Mouse (Mus musculus) heart, adult 2 months (tissue): ENCODE measurements around the gene Stx7. TPM values are rescaled to one million over a fixed set of nuclear protein-coding genes. Genes with fewer than 3 reads are reported as not detected.
A peak's percentile ranks its signal among the peaks of the same experiment; 100 is the strongest.

Experiments
- DNase-seq, 2 experiments: peaks; one replicate each; pipeline ENCODE4 v3.0.0; 2021
- H3K27ac ChIP-seq: fragments of 200-600 bp; 2 replicates; pipeline ENCODE4 v1.8.1; 2022
- H3K27me3 ChIP-seq: fragments of 200-500 bp; 2 replicates; pipeline ENCODE4 v1.6.1; 2012; ENCODE audit warnings: mild to moderate bottlenecking, low read length, inconsistent platforms, mixed read lengths; ENCODE audit not compliant: control insufficient read depth, insufficient read depth
- H3K36me3 ChIP-seq: fragments of 200-500 bp; 2 replicates; pipeline ENCODE4 v1.6.1; 2012; ENCODE audit warnings: low read length, inconsistent platforms; ENCODE audit not compliant: control insufficient read depth, insufficient read depth
- H3K4me1 ChIP-seq: fragments of 200-500 bp; 2 replicates; pipeline ENCODE4 v1.6.1; 2011; ENCODE audit warnings: low read length; ENCODE audit not compliant: control insufficient read depth, insufficient read depth
- H3K4me3 ChIP-seq: fragments of 200-600 bp; 2 replicates; pipeline ENCODE4 v1.8.1; 2022
- H3K79me2 ChIP-seq: fragments of 200-500 bp; replicated peaks from 2 replicates; pipeline ENCODE4 v1.6.1; 2012; ENCODE audit warnings: mild to moderate bottlenecking, inconsistent platforms, low read length, moderate library complexity, mixed read lengths; ENCODE audit not compliant: control insufficient read depth, insufficient read depth
- H3K9ac ChIP-seq: fragments of 200-500 bp; 2 replicates; pipeline ENCODE4 v1.6.1; 2012; ENCODE audit warnings: low read depth, mild to moderate bottlenecking, control low read depth, inconsistent platforms, low read length, mixed read lengths
- CTCF ChIP-seq: fragments of 200-600 bp; IDR thresholded peaks from 2 replicates; pipeline ENCODE4 v1.8.1; 2022; ENCODE audit warnings: antibody characterized with exemption, mild to moderate bottlenecking, moderate library complexity
- EP300 ChIP-seq: fragments of 200-500 bp; IDR thresholded peaks from 2 replicates; pipeline ENCODE4 v1.6.1; 2011; ENCODE audit warnings: low read depth, low read length, control low read depth; ENCODE audit not compliant: insufficient read depth
- POLR2A ChIP-seq: fragments of 200-500 bp; IDR thresholded peaks from 2 replicates; pipeline ENCODE4 v1.6.1; 2011; ENCODE audit warnings: mild to moderate bottlenecking, low read depth, low read length, control low read depth; ENCODE audit not compliant: insufficient read depth
- WGBS: fragments of 180-500 bp; shearing (Covaris S2); methylation state at CpG from one replicate; pipeline ENCODE4 v1.1.7; 2018; 5-methylcytosine and 5-hydroxymethylcytosine counted together
- intact Hi-C: fragments of 180-260 bp; cut with DNase I; formaldehyde crosslinking; loops from one replicate; pipeline ENCODE4 v1.15.1; 2025
- polyA plus RNA-seq: library from polyadenylated mRNA; depleted of rRNA; stranded (reverse); fragments of >200 nt; gene quantifications from 2 replicates; pipeline ENCODE4 v1.2.3, GENCODE M21; 2012
- total RNA-seq, 2 experiments: library from RNA; stranded (reverse); gene quantifications; 2 replicates each; pipeline ENCODE4 v1.2.3; 2021

The Stx7 gene
- total and polyA plus RNA-seq, 3 experiments: 40.9 to 56.5 (median 45.9) TPM

GRCm38 (mm10) chr10:24213297-24213696 lies 64.2 kb downstream of the Stx7 start:
- no peak for TF ChIP-seq CTCF
- TF ChIP-seq POLR2A: no peak
- no peak for TF ChIP-seq EP300
- Histone ChIP-seq H3K9ac (no peak overlapping the region), H3K36me3 (no peaks in the 10 kb centered on the region), H3K79me2 (no peaks in the 10 kb centered on the region), H3K27me3 (no peaks in the 10 kb centered on the region; the same call in 1 of the 2 replicates), H3K4me3 (no peak overlapping the region), H3K4me1 (no peaks in the 10 kb centered on the region), H3K27ac (no peak overlapping the region)
- DNase-seq: no peak
- intact Hi-C loops: no loop called here
- WGBS: 93% methylated on average over 5 of the region's 5 CpGs

GRCm38 (mm10) chr10:24217558-24218268 lies 68.6 kb downstream of the Stx7 start:
- Histone ChIP-seq H3K4me1 (no peaks in the 10 kb centered on the region), H3K9ac (no peak overlapping the region), H3K4me3 (no peak overlapping the region), H3K27me3 (no peaks in the 10 kb centered on the region; the same call in 1 of the 2 replicates), H3K36me3 (no peaks in the 10 kb centered on the region), H3K27ac (no peak overlapping the region), H3K79me2 (no peaks in the 10 kb centered on the region)
- no peak for DNase-seq
- TF ChIP-seq POLR2A (no peak), CTCF (no peak), EP300 (no peak)
- WGBS: 21% methylated on average over 6 of the region's 6 CpGs
- intact Hi-C loops: no loop called here

- no peak for TF ChIP-seq CTCF
- TF ChIP-seq EP300: no peak
- TF ChIP-seq POLR2A: no peak
- no peaks in the 10 kb centered on the region for H3K36me3 ChIP-seq
- no peak for DNase-seq
- H3K27me3 ChIP-seq: peaks cover 7% of the 10 kb centered on the region
- no peaks in the 10 kb centered on the region for H3K4me1 ChIP-seq
- H3K79me2 ChIP-seq: no peaks in the 10 kb centered on the region
- WGBS: 50% methylated on average over 5 of the region's 5 CpGs
- H3K9ac ChIP-seq: no peak overlapping the region
- intact Hi-C loops: no loop called here
- H3K4me3 ChIP-seq: no peak overlapping the region
- no peak overlapping the region for H3K27ac ChIP-seq
These were observed 71.8 kb downstream of the Stx7 start for GRCm38 (mm10) chr10:24220931-24221330.

GRCm38 (mm10) chr10:24222911-24223310 lies 73.8 kb downstream of the Stx7 start:
- intact Hi-C loops: no loop called here
- no peak for DNase-seq
- Histone ChIP-seq H3K36me3 (no peaks in the 10 kb centered on the region), H3K79me2 (no peaks in the 10 kb centered on the region), H3K4me1 (no peaks in the 10 kb centered on the region), H3K27me3 (peaks cover 7% of the 10 kb centered on the region), H3K27ac (no peak overlapping the region), H3K4me3 (no peak overlapping the region; the same call in 1 of the 2 replicates), H3K9ac (no peak overlapping the region)
- TF ChIP-seq EP300: no peak
- no peak for TF ChIP-seq CTCF
- TF ChIP-seq POLR2A: no peak
- 16% methylated on average over 6 of the region's 6 CpGs for WGBS

- no peaks in the 10 kb centered on the region for H3K4me1 ChIP-seq
- TF ChIP-seq POLR2A (no peak), EP300 (no peak), CTCF (peak; percentile 36)
- no peak within 1 kb of the TSS for H3K27ac ChIP-seq
- 0 out of 2 replicates have a peak within 1 kb of the TSS, but pooled peaks have one; percentile 3 for H3K9ac ChIP-seq
- peaks cover 7% of the 10 kb centered on the region for H3K27me3 ChIP-seq
- peak within 1 kb of the TSS; percentile 37 for H3K4me3 ChIP-seq
- intact Hi-C loops: no loop called here
- 5% methylated on average over 55 of the region's 56 CpGs for WGBS
- H3K36me3 ChIP-seq: no peaks in the 10 kb centered on the region
- no peaks in the 10 kb centered on the region for H3K79me2 ChIP-seq
- peak; percentile 8 to 33 for DNase-seq
These were observed 74.5 kb downstream of the Stx7 start, which contains the start of gene Moxd1 for GRCm38 (mm10) chr10:24223449-24224143. Moxd1 (plus strand) TSS chr10:24223517.

- H3K4me1 ChIP-seq: no peaks in the 10 kb centered on the region
- WGBS: 54% methylated on average over 8 of the region's 8 CpGs
- no peaks in the 10 kb centered on the region for H3K36me3 ChIP-seq
- H3K9ac ChIP-seq: no peak overlapping the region
- H3K4me3 ChIP-seq: no peak overlapping the region
- H3K27me3 ChIP-seq: peaks cover 7% of the 10 kb centered on the region
- no peak for TF ChIP-seq POLR2A
- TF ChIP-seq EP300: no peak
- TF ChIP-seq CTCF: no peak
- no peak overlapping the region for H3K27ac ChIP-seq
- DNase-seq: no peak
- intact Hi-C loops: no loop called here
- no peaks in the 10 kb centered on the region for H3K79me2 ChIP-seq
These were observed 75.5 kb downstream of the Stx7 start for GRCm38 (mm10) chr10:24224591-24224990.
